Mouse (Mus musculus): ENCODE results near the gene D630045J12Rik. TPM values are rescaled to one million over a fixed set of nuclear protein-coding genes. Genes with fewer than 3 reads are reported as not detected.

D630045J12Rik gene
- polyA plus RNA-seq, 1 experiment from 2014 or later = 3.5 TPM

GRCm38 (mm10) chr6:38240618-38241017, 13.2 kb downstream of the D630045J12Rik start:
- H3K9me3 ChIP-seq = no peaks in the 10 kb centered on the region
- 75% methylated on average over 5 of the region's 5 CpGs for WGBS

GRCm38 (mm10) chr6:38238382-38238781, 15.4 kb downstream of the D630045J12Rik start:
- Histone ChIP-seq H3K4me3 (replicated peaks) (no peak overlapping the region), H3K27ac (no peak overlapping the region), H3K4me2 (no peak overlapping the region), H3K4me1 (0 out of 2 replicates have a peak, but pooled peaks cover 2% of the 10 kb centered on the region), H3K9ac (no peak overlapping the region), H3K27me3 (replicated peaks) (no peaks in the 10 kb centered on the region), H3K9me3 (no peaks in the 10 kb centered on the region), H3K36me3 (no peaks in the 10 kb centered on the region)
- WGBS = 80% methylated on average over 4 of the region's 4 CpGs
- no peak for ATAC-seq (ENCODE audit: insufficient read depth, low FRiP score, low read depth)

More at GRCm38 (mm10) chr6:38240618-38241017, 13.2 kb downstream of the D630045J12Rik start:
- H3K27ac ChIP-seq = no peak overlapping the region
- H3K27me3 ChIP-seq (replicated peaks) = no peaks in the 10 kb centered on the region
- H3K4me2 ChIP-seq = no peak overlapping the region
- no peak for ATAC-seq (ENCODE audit: insufficient read depth, low FRiP score, low read depth)
- 0 out of 2 replicates have a peak, but pooled peaks cover 2% of the 10 kb centered on the region for H3K4me1 ChIP-seq
- H3K36me3 ChIP-seq = no peaks in the 10 kb centered on the region
- H3K4me3 ChIP-seq (replicated peaks) = no peak overlapping the region
- H3K9ac ChIP-seq = no peak overlapping the region

- no peaks in the 10 kb centered on the region for H3K36me3 ChIP-seq
- no peaks in the 10 kb centered on the region for H3K27me3 ChIP-seq (replicated peaks)
- no peak overlapping the region for H3K4me3 ChIP-seq (replicated peaks)
- ATAC-seq (ENCODE audit: insufficient read depth, low FRiP score, low read depth) = no peak
- H3K27ac ChIP-seq = no peak overlapping the region
- no peak overlapping the region for H3K4me2 ChIP-seq
- H3K9ac ChIP-seq = no peak overlapping the region
- H3K4me1 ChIP-seq = peaks cover 8% of the 10 kb centered on the region; the same call in 1 of the 2 replicates
- 84% methylated on average over 7 of the region's 7 CpGs for WGBS
- H3K9me3 ChIP-seq = no peaks in the 10 kb centered on the region
These were observed 17.7 kb downstream of the D630045J12Rik start for GRCm38 (mm10) chr6:38235991-38236658.

GRCm38 (mm10) chr6:38233803-38234202, 20.0 kb downstream of the D630045J12Rik start:
- no peaks in the 10 kb centered on the region for H3K36me3 ChIP-seq
- H3K9ac ChIP-seq = no peak overlapping the region
- H3K4me3 ChIP-seq (replicated peaks) = no peak overlapping the region
- WGBS = 90% methylated on average over 3 of the region's 3 CpGs
- no peaks in the 10 kb centered on the region for H3K27me3 ChIP-seq (replicated peaks)
- no peaks in the 10 kb centered on the region for H3K9me3 ChIP-seq
- no peak for ATAC-seq (ENCODE audit: insufficient read depth, low FRiP score, low read depth)
- no peak overlapping the region for H3K4me2 ChIP-seq
- H3K4me1 ChIP-seq = peaks cover 8% of the 10 kb centered on the region; the same call in 1 of the 2 replicates
- H3K27ac ChIP-seq = no peak overlapping the region

GRCm38 (mm10) chr6:38232917-38233316, 20.9 kb downstream of the D630045J12Rik start:
- no peak overlapping the region for H3K4me2 ChIP-seq
- H3K36me3 ChIP-seq = no peaks in the 10 kb centered on the region
- 71% methylated on average over 3 of the region's 3 CpGs for WGBS
- H3K9me3 ChIP-seq = no peaks in the 10 kb centered on the region
- H3K4me3 ChIP-seq (replicated peaks) = no peak overlapping the region
- no peak overlapping the region for H3K9ac ChIP-seq
- ATAC-seq (ENCODE audit: insufficient read depth, low FRiP score, low read depth) = no peak
- H3K4me1 ChIP-seq = peaks cover 8% of the 10 kb centered on the region; the same call in 1 of the 2 replicates
- no peak overlapping the region for H3K27ac ChIP-seq
- no peaks in the 10 kb centered on the region for H3K27me3 ChIP-seq (replicated peaks)

GRCm38 (mm10) chr6:38231994-38232393, 21.8 kb downstream of the D630045J12Rik start:
- Histone ChIP-seq H3K4me3 (replicated peaks) (no peak overlapping the region), H3K4me1 (peaks cover 8% of the 10 kb centered on the region; the same call in 1 of the 2 replicates), H3K27me3 (replicated peaks) (no peaks in the 10 kb centered on the region), H3K9ac (no peak overlapping the region), H3K9me3 (no peaks in the 10 kb centered on the region), H3K4me2 (no peak overlapping the region), H3K36me3 (no peaks in the 10 kb centered on the region), H3K27ac (no peak overlapping the region; the same call in 1 of the 2 replicates)
- ATAC-seq (ENCODE audit: insufficient read depth, low FRiP score, low read depth) = 0 out of 2 replicates have a peak, but pooled peaks have one; percentile 44
- WGBS = 44% methylated on average over 4 of the region's 4 CpGs

GRCm38 (mm10) chr6:38224079-38224478, 29.7 kb downstream of the D630045J12Rik start:
- Histone ChIP-seq H3K9ac (no peak overlapping the region), H3K4me2 (no peak overlapping the region), H3K4me3 (replicated peaks) (no peak overlapping the region), H3K9me3 (no peaks in the 10 kb centered on the region), H3K27me3 (replicated peaks) (no peaks in the 10 kb centered on the region), H3K4me1 (0 out of 2 replicates have a peak, but pooled peaks cover 5% of the 10 kb centered on the region), H3K27ac (no peak overlapping the region), H3K36me3 (no peaks in the 10 kb centered on the region)
- 25% methylated on average over 1 of the region's 1 CpGs for WGBS
- no peak for ATAC-seq (ENCODE audit: insufficient read depth, low FRiP score, low read depth)

GRCm38 (mm10) chr6:38219261-38219660, 34.5 kb downstream of the D630045J12Rik start:
- Histone ChIP-seq H3K27ac (no peak overlapping the region), H3K4me1 (no peaks in the 10 kb centered on the region), H3K36me3 (no peaks in the 10 kb centered on the region), H3K9me3 (no peaks in the 10 kb centered on the region), H3K4me2 (no peak overlapping the region), H3K9ac (no peak overlapping the region), H3K4me3 (replicated peaks) (no peak overlapping the region), H3K27me3 (replicated peaks) (no peaks in the 10 kb centered on the region)
- 94% methylated on average over 2 of the region's 2 CpGs for WGBS
- no peak for ATAC-seq (ENCODE audit: insufficient read depth, low FRiP score, low read depth)

GRCm38 (mm10) chr6:38215448-38216110, 38.2 kb downstream of the D630045J12Rik start:
- H3K4me3 ChIP-seq (replicated peaks) = no peak overlapping the region
- H3K4me1 ChIP-seq = no peaks in the 10 kb centered on the region
- H3K36me3 ChIP-seq = no peaks in the 10 kb centered on the region
- no peak overlapping the region for H3K4me2 ChIP-seq
- H3K9me3 ChIP-seq = no peaks in the 10 kb centered on the region
- ATAC-seq (ENCODE audit: insufficient read depth, low FRiP score, low read depth) = no peak
- WGBS = 77% methylated on average over 14 of the region's 14 CpGs
- no peak overlapping the region for H3K9ac ChIP-seq
- H3K27me3 ChIP-seq (replicated peaks) = no peaks in the 10 kb centered on the region
- no peak overlapping the region for H3K27ac ChIP-seq

GRCm38 (mm10) chr6:38207621-38208020, 46.2 kb downstream of the D630045J12Rik start:
- no peaks in the 10 kb centered on the region for H3K36me3 ChIP-seq
- 84% methylated on average over 2 of the region's 2 CpGs for WGBS
- H3K4me2 ChIP-seq = no peak overlapping the region
- peaks cover 12% of the 10 kb centered on the region; the same call in 1 of the 2 replicates for H3K4me1 ChIP-seq
- no peaks in the 10 kb centered on the region for H3K9me3 ChIP-seq
- H3K4me3 ChIP-seq (replicated peaks) = no peak overlapping the region
- no peaks in the 10 kb centered on the region for H3K27me3 ChIP-seq (replicated peaks)
- H3K27ac ChIP-seq = no peak overlapping the region
- ATAC-seq (ENCODE audit: insufficient read depth, low FRiP score, low read depth) = no peak
- no peak overlapping the region for H3K9ac ChIP-seq

GRCm38 (mm10) chr6:38206941-38207531, 46.8 kb downstream of the D630045J12Rik start:
- no peaks in the 10 kb centered on the region for H3K36me3 ChIP-seq
- H3K9me3 ChIP-seq = no peaks in the 10 kb centered on the region
- no peak overlapping the region for H3K9ac ChIP-seq
- H3K4me2 ChIP-seq = no peak overlapping the region
- peaks cover 12% of the 10 kb centered on the region; the same call in 1 of the 2 replicates for H3K4me1 ChIP-seq
- no peak overlapping the region for H3K4me3 ChIP-seq (replicated peaks)
- ATAC-seq (ENCODE audit: insufficient read depth, low FRiP score, low read depth) = no peak
- WGBS = 27% methylated on average over 8 of the region's 8 CpGs
- no peaks in the 10 kb centered on the region for H3K27me3 ChIP-seq (replicated peaks)
- 0 out of 2 replicates have a peak overlapping the region, but pooled peaks have one; percentile 8 for H3K27ac ChIP-seq

- H3K4me1 ChIP-seq = peaks cover 12% of the 10 kb centered on the region; the same call in 1 of the 2 replicates
- no peaks in the 10 kb centered on the region for H3K9me3 ChIP-seq
- no peaks in the 10 kb centered on the region for H3K27me3 ChIP-seq (replicated peaks)
- no peak overlapping the region for H3K9ac ChIP-seq
- H3K4me3 ChIP-seq (replicated peaks) = no peak overlapping the region
- 78% methylated on average over 6 of the region's 6 CpGs for WGBS
- H3K4me2 ChIP-seq = no peak overlapping the region
- no peaks in the 10 kb centered on the region for H3K36me3 ChIP-seq
- no peak for ATAC-seq (ENCODE audit: insufficient read depth, low FRiP score, low read depth)
- H3K27ac ChIP-seq = no peak overlapping the region
These were observed 48.4 kb downstream of the D630045J12Rik start for GRCm38 (mm10) chr6:38205375-38205774.
